Mouse (Mus musculus): ENCODE results near the gene Pacs2.

DNA sequence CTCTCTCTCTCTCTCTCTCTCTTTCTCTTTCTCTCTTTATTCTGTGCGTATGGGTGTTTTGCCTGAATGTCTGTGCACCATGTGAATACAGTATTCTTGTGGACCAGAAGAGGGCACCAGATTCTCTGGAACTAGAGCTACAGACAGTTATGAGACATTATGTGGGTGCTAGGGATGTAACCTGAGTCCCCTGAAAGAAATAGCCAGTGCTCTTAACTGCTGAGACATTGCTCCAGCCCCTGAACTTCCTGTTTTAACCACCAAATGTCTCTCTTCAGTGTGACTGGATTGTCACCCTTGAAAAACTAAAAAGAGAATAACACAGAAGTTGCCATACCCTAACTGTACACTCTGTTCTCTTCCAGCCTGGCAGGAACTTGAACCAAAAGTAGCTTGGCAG is 12.2 kb downstream of the Pacs2 start:
- TF ChIP-seq FLI1 (IDR thresholded peaks at IDR 0.05; ENCODE audit: low read length) (no peak), GATA1 (IDR thresholded peaks at IDR 0.05; ENCODE audit: borderline replicate concordance, low read length) (no peak)
